Mouse (Mus musculus) central nervous system, embryonic 11.5 days (tissue): ENCODE data around the gene Vwde. TPM values are rescaled to one million over a fixed set of nuclear protein-coding genes. Genes with fewer than 3 reads are reported as not detected.

Source experiments
- polyA plus RNA-seq: library from polyadenylated mRNA; depleted of rRNA; stranded (reverse); fragments of >200 nt; gene quantifications from 2 replicates; pipeline ENCODE4 v1.2.3, GENCODE M21; 2012; rRNA removed

Gene Vwde
- polyA plus RNA-seq: 0.05 and 0.15 TPM in 2 replicates

GRCm38 (mm10) chr6:13224596-13225227 is at the start of gene Vwde:
Gene Vwde (minus strand): TSS chr6:13224965.

Other genes with a start within 250 kb of the Vwde start
- gene Tmem106b, start 155.2 kb downstream of the Vwde start, polyA plus RNA-seq: 25.8 and 26.1 TPM in 2 replicates